Mouse (Mus musculus): Measurements from ENCODE around the gene Snhg11.

GRCm38 (mm10) chr2:158359757-158360620 lies 15.4 kb upstream of the Snhg11 start:
- TF ChIP-seq POLR2A (IDR thresholded peaks at IDR 0.05; ENCODE audit: low read depth, low read length) (no peak), CTCF (IDR thresholded peaks at IDR 0.05; ENCODE audit: borderline replicate concordance, insufficient read depth, low read length) (no peak)
